Mouse (Mus musculus): Measurements from ENCODE around the gene B4galt3. TPM values are rescaled to one million over a fixed set of nuclear protein-coding genes. Genes with fewer than 3 reads are reported as not detected.

The B4galt3 gene
- polyA plus RNA-seq, 1 experiment = 64.8 TPM

GRCm38 (mm10) chr1:171265971-171266744 lies 4.0 kb upstream of the B4galt3 start:
- H3K4me3 ChIP-seq (ENCODE audit: low read depth, low read length) = no peak overlapping the region
- H3K9ac ChIP-seq (ENCODE audit: low read depth, poor library complexity, severe bottlenecking) = no peak overlapping the region
- no peak for TF ChIP-seq POLR2A (IDR thresholded peaks at IDR 0.05; ENCODE audit: insufficient read depth, low read length)
- TF ChIP-seq EP300 (IDR thresholded peaks at IDR 0.05; ENCODE audit: insufficient read depth, low read depth, low read length) = no peak
- TF ChIP-seq CTCF (IDR thresholded peaks at IDR 0.05; ENCODE audit: low read depth, low read length) = no peak
- no peaks in the 10 kb centered on the region for H3K9me3 ChIP-seq (replicated peaks; ENCODE audit: control insufficient read depth, insufficient read depth, low read length, poor library complexity, severe bottlenecking)
- H3K4me1 ChIP-seq (ENCODE audit: control insufficient read depth, insufficient read depth, low read length) = peaks cover under 1% of the 10 kb centered on the region
- H3K27ac ChIP-seq (ENCODE audit: insufficient read depth, low read length) = no peak overlapping the region
- H3K36me3 ChIP-seq (ENCODE audit: control insufficient read depth, insufficient read depth, low read length, poor library complexity, severe bottlenecking) = no peaks in the 10 kb centered on the region
- H3K27me3 ChIP-seq (ENCODE audit: control insufficient read depth, insufficient read depth, low read length, poor library complexity, severe bottlenecking) = no peaks in the 10 kb centered on the region

GRCm38 (mm10) chr1:171268341-171268740 lies 1.8 kb upstream of the B4galt3 start:
- no peak overlapping the region for H3K9ac ChIP-seq (ENCODE audit: low read depth, poor library complexity, severe bottlenecking)
- no peaks in the 10 kb centered on the region for H3K27me3 ChIP-seq (ENCODE audit: control insufficient read depth, insufficient read depth, low read length, poor library complexity, severe bottlenecking)
- H3K9me3 ChIP-seq (replicated peaks; ENCODE audit: control insufficient read depth, insufficient read depth, low read length, poor library complexity, severe bottlenecking) = no peaks in the 10 kb centered on the region
- no peak for TF ChIP-seq CTCF (IDR thresholded peaks at IDR 0.05; ENCODE audit: low read depth, low read length)
- TF ChIP-seq POLR2A (IDR thresholded peaks at IDR 0.05; ENCODE audit: insufficient read depth, low read length) = no peak
- no peak for TF ChIP-seq EP300 (IDR thresholded peaks at IDR 0.05; ENCODE audit: insufficient read depth, low read depth, low read length)
- peaks cover 1% of the 10 kb centered on the region for H3K4me1 ChIP-seq (ENCODE audit: control insufficient read depth, insufficient read depth, low read length)
- peaks cover 5% of the 10 kb centered on the region; the same call in 1 of the 2 replicates for H3K36me3 ChIP-seq (ENCODE audit: control insufficient read depth, insufficient read depth, low read length, poor library complexity, severe bottlenecking)
- no peak overlapping the region for H3K4me3 ChIP-seq (ENCODE audit: low read depth, low read length)
- H3K27ac ChIP-seq (ENCODE audit: insufficient read depth, low read length) = 0 out of 2 replicates have a peak overlapping the region, but pooled peaks have one; percentile 26

GRCm38 (mm10) chr1:171270573-171270900 lies 409 bp downstream of the B4galt3 start:
- peak overlapping the region; percentile 12; the same call in 1 of the 2 replicates for H3K27ac ChIP-seq (ENCODE audit: insufficient read depth, low read length)
- H3K9me3 ChIP-seq (replicated peaks; ENCODE audit: control insufficient read depth, insufficient read depth, low read length, poor library complexity, severe bottlenecking) = no peaks in the 10 kb centered on the region
- peak overlapping the region; percentile 54 for H3K9ac ChIP-seq (ENCODE audit: low read depth, poor library complexity, severe bottlenecking)
- TF ChIP-seq CTCF (IDR thresholded peaks at IDR 0.05; ENCODE audit: low read depth, low read length) (no peak), EP300 (IDR thresholded peaks at IDR 0.05; ENCODE audit: insufficient read depth, low read depth, low read length) (peak; percentile 8; the same call in 1 of the 2 replicates)
- peaks cover 1% of the 10 kb centered on the region for H3K4me1 ChIP-seq (ENCODE audit: control insufficient read depth, insufficient read depth, low read length)
- no peaks in the 10 kb centered on the region for H3K27me3 ChIP-seq (ENCODE audit: control insufficient read depth, insufficient read depth, low read length, poor library complexity, severe bottlenecking)
- H3K4me3 ChIP-seq (ENCODE audit: low read depth, low read length) = peak overlapping the region; percentile 85
- H3K36me3 ChIP-seq (ENCODE audit: control insufficient read depth, insufficient read depth, low read length, poor library complexity, severe bottlenecking) = peaks cover 20% of the 10 kb centered on the region

- peak overlapping the region; percentile 54 for H3K9ac ChIP-seq (ENCODE audit: low read depth, poor library complexity, severe bottlenecking)
- H3K27ac ChIP-seq (ENCODE audit: insufficient read depth, low read length) = no peak overlapping the region
- H3K9me3 ChIP-seq (replicated peaks; ENCODE audit: control insufficient read depth, insufficient read depth, low read length, poor library complexity, severe bottlenecking) = no peaks in the 10 kb centered on the region
- peak overlapping the region; percentile 85 for H3K4me3 ChIP-seq (ENCODE audit: low read depth, low read length)
- peaks cover 26% of the 10 kb centered on the region for H3K36me3 ChIP-seq (ENCODE audit: control insufficient read depth, insufficient read depth, low read length, poor library complexity, severe bottlenecking)
- TF ChIP-seq EP300 (IDR thresholded peaks at IDR 0.05; ENCODE audit: insufficient read depth, low read depth, low read length) (no peak), CTCF (IDR thresholded peaks at IDR 0.05; ENCODE audit: low read depth, low read length) (no peak), POLR2A (IDR thresholded peaks at IDR 0.05; ENCODE audit: insufficient read depth, low read length) (no peak)
- H3K4me1 ChIP-seq (ENCODE audit: control insufficient read depth, insufficient read depth, low read length) = peaks cover 1% of the 10 kb centered on the region
- no peaks in the 10 kb centered on the region for H3K27me3 ChIP-seq (ENCODE audit: control insufficient read depth, insufficient read depth, low read length, poor library complexity, severe bottlenecking)
Observed at GRCm38 (mm10) chr1:171271196-171271595, 1.1 kb downstream of the B4galt3 start.

GRCm38 (mm10) chr1:171271622-171272021 lies 1.5 kb downstream of the B4galt3 start:
- no peaks in the 10 kb centered on the region for H3K27me3 ChIP-seq (ENCODE audit: control insufficient read depth, insufficient read depth, low read length, poor library complexity, severe bottlenecking)
- no peak overlapping the region for H3K9ac ChIP-seq (ENCODE audit: low read depth, poor library complexity, severe bottlenecking)
- TF ChIP-seq EP300 (IDR thresholded peaks at IDR 0.05; ENCODE audit: insufficient read depth, low read depth, low read length) (no peak), POLR2A (IDR thresholded peaks at IDR 0.05; ENCODE audit: insufficient read depth, low read length) (no peak), CTCF (IDR thresholded peaks at IDR 0.05; ENCODE audit: low read depth, low read length) (no peak)
- H3K4me3 ChIP-seq (ENCODE audit: low read depth, low read length) = no peak overlapping the region
- H3K27ac ChIP-seq (ENCODE audit: insufficient read depth, low read length) = no peak overlapping the region
- H3K4me1 ChIP-seq (ENCODE audit: control insufficient read depth, insufficient read depth, low read length) = peaks cover 1% of the 10 kb centered on the region
- no peaks in the 10 kb centered on the region for H3K9me3 ChIP-seq (replicated peaks; ENCODE audit: control insufficient read depth, insufficient read depth, low read length, poor library complexity, severe bottlenecking)
- H3K36me3 ChIP-seq (ENCODE audit: control insufficient read depth, insufficient read depth, low read length, poor library complexity, severe bottlenecking) = peaks cover 29% of the 10 kb centered on the region

GRCm38 (mm10) chr1:171272086-171272485 lies 2.0 kb downstream of the B4galt3 start:
- Histone ChIP-seq H3K27ac (ENCODE audit: insufficient read depth, low read length) (no peak overlapping the region), H3K4me1 (ENCODE audit: control insufficient read depth, insufficient read depth, low read length) (peaks cover 1% of the 10 kb centered on the region), H3K27me3 (ENCODE audit: control insufficient read depth, insufficient read depth, low read length, poor library complexity, severe bottlenecking) (no peaks in the 10 kb centered on the region), H3K4me3 (ENCODE audit: low read depth, low read length) (no peak overlapping the region), H3K36me3 (ENCODE audit: control insufficient read depth, insufficient read depth, low read length, poor library complexity, severe bottlenecking) (peaks cover 34% of the 10 kb centered on the region), H3K9ac (ENCODE audit: low read depth, poor library complexity, severe bottlenecking) (no peak overlapping the region), H3K9me3 (replicated peaks; ENCODE audit: control insufficient read depth, insufficient read depth, low read length, poor library complexity, severe bottlenecking) (no peaks in the 10 kb centered on the region)
- no peak for TF ChIP-seq CTCF (IDR thresholded peaks at IDR 0.05; ENCODE audit: low read depth, low read length)
- TF ChIP-seq EP300 (IDR thresholded peaks at IDR 0.05; ENCODE audit: insufficient read depth, low read depth, low read length) = no peak
- TF ChIP-seq POLR2A (IDR thresholded peaks at IDR 0.05; ENCODE audit: insufficient read depth, low read length) = no peak
